Mouse (Mus musculus): ENCODE data around the gene Foxp4. TPM values are rescaled to one million over a fixed set of nuclear protein-coding genes. Genes with fewer than 3 reads are reported as not detected.
"Not testable (repeated sequence)": the region's sequence is repeated elsewhere in the genome, so short reads cannot be mapped to it uniquely, and the experiment has no call there.

The Foxp4 gene
- total RNA-seq, 1 experiment from 2014 or later = 9.1 TPM

- ATAC-seq (replicated peaks; ENCODE audit: insufficient number of reproducible peaks, low FRiP score, low TSS enrichment, poor library complexity, severe bottlenecking) = no peak
Observed at GRCm38 (mm10) chr17:47872311-47873011, 52.0 kb downstream of the Foxp4 start.

DNA sequence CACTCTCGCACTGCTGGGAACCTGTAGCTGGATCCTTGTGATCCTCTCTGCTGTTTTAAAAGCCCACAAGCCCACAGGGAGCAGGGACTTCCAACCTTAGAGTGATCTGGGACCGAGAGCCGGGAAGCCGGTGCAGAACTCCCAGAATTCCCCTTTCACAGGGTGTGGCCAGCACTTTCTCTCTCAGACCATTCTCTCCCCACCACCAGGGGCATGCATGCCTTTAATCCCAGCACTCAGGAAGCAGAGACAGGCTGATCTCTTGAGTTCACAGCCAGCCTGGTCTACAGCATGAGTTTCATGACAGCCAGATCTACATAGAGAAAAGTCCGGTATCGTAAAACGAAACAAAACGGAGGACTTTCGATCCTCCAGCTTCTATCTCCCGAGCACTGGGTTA is 54.6 kb downstream of the Foxp4 start:
- ATAC-seq (replicated peaks; ENCODE audit: insufficient number of reproducible peaks, low FRiP score, low TSS enrichment, poor library complexity, severe bottlenecking) = no peak

- ATAC-seq (replicated peaks; ENCODE audit: insufficient number of reproducible peaks, low FRiP score, low TSS enrichment, poor library complexity, severe bottlenecking) = no peak
Observed at GRCm38 (mm10) chr17:47866037-47866436, 58.4 kb downstream of the Foxp4 start.

- ATAC-seq (replicated peaks; ENCODE audit: insufficient number of reproducible peaks, low FRiP score, low TSS enrichment, poor library complexity, severe bottlenecking) = peak; percentile 87
Observed at GRCm38 (mm10) chr17:47864496-47864895, 59.9 kb downstream of the Foxp4 start.

- ATAC-seq (replicated peaks; ENCODE audit: insufficient number of reproducible peaks, low FRiP score, low TSS enrichment, poor library complexity, severe bottlenecking) = no peak
Observed at GRCm38 (mm10) chr17:47863437-47863836, 61.0 kb downstream of the Foxp4 start.

DNA sequence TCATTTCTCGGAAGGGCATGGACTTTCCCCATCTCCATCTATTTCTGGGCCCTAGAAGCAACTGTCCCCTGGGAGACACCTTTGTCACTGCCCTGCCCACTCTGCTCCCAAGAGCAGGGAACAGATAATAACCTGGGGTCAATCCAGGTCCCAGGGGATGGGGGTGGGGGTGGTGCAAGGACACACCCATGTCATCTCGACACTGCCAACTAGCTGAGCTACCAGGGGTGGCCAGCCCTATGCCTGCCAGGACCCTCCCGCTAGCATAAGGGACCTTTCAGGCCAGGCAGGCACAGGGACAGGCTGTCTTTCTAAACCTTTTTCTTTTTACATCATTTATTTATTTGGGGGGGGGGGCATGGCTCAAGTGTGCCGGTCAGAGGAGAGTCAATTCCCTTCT is 61.4 kb downstream of the Foxp4 start:
- no peak for ATAC-seq (replicated peaks; ENCODE audit: insufficient number of reproducible peaks, low FRiP score, low TSS enrichment, poor library complexity, severe bottlenecking)

DNA sequence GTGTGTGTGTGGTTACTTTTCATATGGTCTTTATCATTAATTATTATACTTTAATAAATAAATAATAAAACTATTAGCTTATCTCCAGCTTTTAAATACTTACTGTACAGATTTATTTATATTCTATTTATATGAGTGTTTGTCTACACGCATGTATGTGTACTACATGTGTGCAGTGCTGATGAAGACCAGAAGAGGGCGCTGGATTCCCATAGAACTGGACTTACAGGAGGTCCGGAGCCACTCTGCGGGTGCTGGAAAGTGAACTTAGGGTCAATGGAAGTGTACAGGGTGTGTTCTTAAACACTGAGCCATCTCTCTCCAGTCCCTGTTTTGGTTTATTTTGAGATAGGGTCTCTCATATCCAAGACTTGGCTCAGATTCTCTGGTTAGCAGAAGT is 68.9 kb downstream of the Foxp4 start:
- no peak for ATAC-seq (replicated peaks; ENCODE audit: insufficient number of reproducible peaks, low FRiP score, low TSS enrichment, poor library complexity, severe bottlenecking)

GRCm38 (mm10) chr17:47854908-47855307 is 69.5 kb downstream of the Foxp4 start:
- ATAC-seq (replicated peaks; ENCODE audit: insufficient number of reproducible peaks, low FRiP score, low TSS enrichment, poor library complexity, severe bottlenecking) = no peak

DNA sequence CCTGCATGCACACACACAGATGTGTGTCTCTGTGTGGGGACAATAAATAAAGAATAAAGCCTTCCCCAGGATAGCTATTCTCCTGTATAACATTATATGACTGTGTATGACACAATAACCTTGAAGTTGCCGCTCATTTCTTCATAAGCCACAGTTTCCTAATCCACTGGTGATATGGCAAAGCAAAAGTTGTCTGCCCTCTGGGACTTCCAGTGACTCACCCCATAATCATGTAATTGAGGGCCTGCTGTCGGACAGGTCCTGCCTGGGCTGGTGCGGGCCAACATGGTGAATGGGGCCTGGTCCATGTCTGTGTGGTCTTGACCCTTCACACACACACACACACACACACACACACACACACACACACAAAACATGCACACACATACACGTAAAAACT is 70.7 kb downstream of the Foxp4 start:
- peak; percentile 27; the same call in 1 of the 2 replicates for ATAC-seq (replicated peaks; ENCODE audit: insufficient number of reproducible peaks, low FRiP score, low TSS enrichment, poor library complexity, severe bottlenecking)

- no peak for ATAC-seq (replicated peaks; ENCODE audit: insufficient number of reproducible peaks, low FRiP score, low TSS enrichment, poor library complexity, severe bottlenecking)
Observed at GRCm38 (mm10) chr17:47853336-47853735, 71.1 kb downstream of the Foxp4 start.

GRCm38 (mm10) chr17:47851798-47852360 is 72.6 kb downstream of the Foxp4 start:
- not testable (repeated sequence) for ATAC-seq (replicated peaks; ENCODE audit: insufficient number of reproducible peaks, low FRiP score, low TSS enrichment, poor library complexity, severe bottlenecking)

GRCm38 (mm10) chr17:47850639-47851314 is 73.7 kb downstream of the Foxp4 start:
- peak; percentile 49; the same call in 1 of the 2 replicates for ATAC-seq (replicated peaks; ENCODE audit: insufficient number of reproducible peaks, low FRiP score, low TSS enrichment, poor library complexity, severe bottlenecking)

DNA sequence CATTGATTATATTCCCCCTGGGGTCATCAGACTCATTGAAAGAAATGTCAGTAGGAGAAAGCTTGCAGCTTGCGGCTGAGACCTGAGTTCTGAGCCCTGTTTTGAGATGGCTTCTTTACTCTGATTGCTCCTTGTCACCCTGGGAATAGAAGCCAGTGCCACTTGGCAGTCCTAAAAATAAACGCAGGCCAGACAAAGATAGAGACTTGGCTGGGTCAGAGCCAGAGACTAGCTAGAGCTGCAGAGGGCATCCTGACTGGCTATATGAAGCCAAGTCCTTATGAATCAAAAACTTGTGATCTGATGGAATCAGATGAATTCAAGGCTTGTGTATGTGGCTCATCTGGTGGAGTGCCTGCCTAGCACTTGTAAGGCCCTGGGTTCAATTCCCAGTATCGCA is 74.4 kb downstream of the Foxp4 start:
- ATAC-seq (replicated peaks; ENCODE audit: insufficient number of reproducible peaks, low FRiP score, low TSS enrichment, poor library complexity, severe bottlenecking) = no peak

DNA sequence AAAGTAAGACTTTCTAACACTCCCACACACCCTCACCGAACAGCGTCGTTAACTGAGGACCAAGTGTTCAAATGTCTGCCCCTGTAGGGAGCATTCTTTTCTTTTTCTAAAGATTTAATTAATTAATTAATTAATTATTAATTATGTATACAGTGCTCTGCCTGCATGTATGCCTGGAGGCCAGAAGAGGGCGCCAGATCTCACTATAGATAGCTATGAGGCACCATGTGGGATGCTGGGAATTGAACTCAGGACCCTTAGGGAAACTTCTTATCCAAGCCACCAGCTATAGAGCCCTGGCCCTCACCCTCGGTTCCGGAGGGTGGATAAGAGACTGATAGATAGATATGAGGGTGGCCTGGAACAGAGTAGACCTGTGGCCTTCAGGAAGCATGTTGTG is 76.5 kb downstream of the Foxp4 start:
- no peak for ATAC-seq (replicated peaks; ENCODE audit: insufficient number of reproducible peaks, low FRiP score, low TSS enrichment, poor library complexity, severe bottlenecking)

- no peak for ATAC-seq (replicated peaks; ENCODE audit: insufficient number of reproducible peaks, low FRiP score, low TSS enrichment, poor library complexity, severe bottlenecking)
Observed at GRCm38 (mm10) chr17:47845609-47846008, 78.8 kb downstream of the Foxp4 start.

GRCm38 (mm10) chr17:47843465-47843864 is 81.0 kb downstream of the Foxp4 start:
- no peak for ATAC-seq (replicated peaks; ENCODE audit: insufficient number of reproducible peaks, low FRiP score, low TSS enrichment, poor library complexity, severe bottlenecking)

- ATAC-seq (replicated peaks; ENCODE audit: insufficient number of reproducible peaks, low FRiP score, low TSS enrichment, poor library complexity, severe bottlenecking) = no peak
Observed at GRCm38 (mm10) chr17:47841931-47842623, 82.4 kb downstream of the Foxp4 start.

GRCm38 (mm10) chr17:47841521-47841920 is 82.9 kb downstream of the Foxp4 start:
- ATAC-seq (replicated peaks; ENCODE audit: insufficient number of reproducible peaks, low FRiP score, low TSS enrichment, poor library complexity, severe bottlenecking) = no peak

- no peak for ATAC-seq (replicated peaks; ENCODE audit: insufficient number of reproducible peaks, low FRiP score, low TSS enrichment, poor library complexity, severe bottlenecking)
Observed at GRCm38 (mm10) chr17:47837808-47838207, 86.6 kb downstream of the Foxp4 start.

DNA sequence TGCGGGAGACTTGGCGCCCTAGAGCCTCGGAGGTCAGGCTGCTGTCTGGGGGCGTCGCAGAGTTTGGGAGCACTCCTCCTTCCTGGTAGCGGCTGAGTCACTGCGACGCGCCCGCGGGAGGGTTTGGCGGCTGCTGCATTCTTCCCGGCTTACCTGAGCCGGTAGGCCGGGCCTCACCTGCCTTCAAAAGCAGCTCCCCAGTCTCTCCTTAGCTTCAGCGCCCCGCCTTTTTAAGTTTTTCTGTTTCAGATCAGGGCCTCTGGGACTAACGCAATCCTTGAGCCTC is 90.0 kb downstream of the Foxp4 start, which contains the start of gene Mdfi:
Gene Mdfi (minus strand): TSS at position 210 of the 286 bp plus-strand sequence.
- ATAC-seq (replicated peaks; ENCODE audit: insufficient number of reproducible peaks, low FRiP score, low TSS enrichment, poor library complexity, severe bottlenecking) = no peak
